ENCODE assay signal across 7 mouse cellular contexts in the genomic region with DNA sequence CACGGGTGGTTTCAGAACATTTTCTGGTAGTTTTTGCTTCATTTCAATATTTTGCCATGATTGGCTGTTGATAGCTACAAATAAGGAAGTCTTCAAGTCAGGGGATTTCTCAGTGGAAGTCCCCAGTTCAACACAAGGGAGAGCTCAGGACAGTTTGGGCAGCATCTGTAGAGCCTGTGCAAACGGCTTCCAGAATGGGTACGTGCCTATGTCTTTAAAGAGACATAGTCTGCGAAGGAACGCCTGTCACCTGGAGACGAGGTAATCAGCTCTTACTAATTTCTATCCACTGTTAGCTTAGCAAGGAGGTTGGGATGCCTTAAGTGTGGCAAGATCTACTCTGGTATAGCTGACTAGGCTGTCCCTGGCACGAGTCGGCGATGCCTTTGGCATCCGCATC. TPM values are rescaled to one million over a fixed set of nuclear protein-coding genes. Genes with fewer than 3 reads are reported as not detected.
DNase-seq lines count a peak whose midpoint lies in the region; ATAC-seq and TF ChIP-seq lines count a peak whose summit lies in the region.

Gene Tank (plus strand): TSS at position 153 of the 400 bp plus-strand sequence.

- 88% methylated on average over 10 of the region's 10 CpGs for WGBS in hindbrain, embryonic 15.5 days
- whole genome bisulfite sequencing in liver, postnatal 0 days (ENCODE audit: insufficient replicate concordance) = 78% methylated on average over 10 of the region's 10 CpGs
- 84% methylated on average over 10 of the region's 10 CpGs for WGBS in stomach, embryonic 14.5 days

- H3K79me2 ChIP-seq in CH12.LX (replicated peaks; ENCODE audit: control insufficient read depth, extremely low read depth, insufficient read depth, poor library complexity, severe bottlenecking) = peaks cover 32% of the 10 kb centered on the region

- peak within 1 kb of the TSS; percentile 69 to 100 (median 88) for H3K4me3 ChIP-seq in CH12.LX (replicated peaks in 1 of 3; ENCODE audit: low read depth in 2 of 3, low read length in 2 of 3, poor library complexity in 1 of 3)
- no peak within 1 kb of the TSS for H3K4me3 ChIP-seq in hindbrain, embryonic 15.5 days
- H3K4me3 ChIP-seq in liver, postnatal 0 days (ENCODE audit: low read depth, low read length) = no peak within 1 kb of the TSS
- no peak within 1 kb of the TSS for H3K4me3 ChIP-seq in stomach, embryonic 14.5 days (ENCODE audit: low read depth, low read length)

- H3K4me1 ChIP-seq in CH12.LX (ENCODE audit: control insufficient read depth in 1 of 2, insufficient read depth in 2 of 2) = peaks cover 0 to 32% of the 10 kb centered on the region in 2 experiments; a peak in 2 of 4 replicates
- no peaks in the 10 kb centered on the region for H3K4me1 ChIP-seq in hindbrain, embryonic 15.5 days (replicated peaks)
- H3K4me1 ChIP-seq in liver, postnatal 0 days (ENCODE audit: insufficient read depth) = 0 out of 2 replicates have a peak, but pooled peaks cover 4% of the 10 kb centered on the region
- no peaks in the 10 kb centered on the region for H3K4me1 ChIP-seq in stomach, embryonic 14.5 days (ENCODE audit: control insufficient read depth, insufficient read depth, low read length)

- TF ChIP-seq CTCF in CH12.LX (conservative IDR thresholded peaks at IDR 0.05 in 1 of 2, IDR thresholded peaks at IDR 0.05 in 1 of 2; ENCODE audit: low read depth in 2 of 2, low read length in 2 of 2) = no peak
- TF ChIP-seq CTCF in liver, postnatal 0 days (IDR thresholded peaks at IDR 0.05; ENCODE audit: low read depth) = no peak

- peak within 1 kb of the TSS; percentile 88 for H3K9ac ChIP-seq in CH12.LX (ENCODE audit: insufficient read depth, low read depth)
- H3K9ac ChIP-seq in hindbrain, embryonic 15.5 days = no peak within 1 kb of the TSS
- H3K9ac ChIP-seq in liver, postnatal 0 days (replicated peaks) = no peak within 1 kb of the TSS
- H3K9ac ChIP-seq in stomach, embryonic 14.5 days (replicated peaks; ENCODE audit: low read depth, low read length) = no peak within 1 kb of the TSS

- DNase-seq in CH12.LX (ENCODE audit: extremely low read depth) = peak; percentile 91
- DNase-seq in adrenal gland, postnatal 10 days = peak; percentile 12
- DNase-seq in gastrocnemius, postnatal 10 days = no peak
- no peak for DNase-seq in liver, postnatal 0 days
- DNase-seq in c-Kit-positive CD71-positive TER-119-positive erythroid progenitor cells, embryonic 14.5 days (ENCODE audit: low spot score) = no peak

- dilution Hi-C loops in CH12.LX (cut with MboI; ENCODE audit: extremely low pct_ligation_motif_present, extremely low pct_unique_long_range_greater_than_20kb, low sequenced_read_pairs) = no loop called here

- no peak for TF ChIP-seq RAD21 in CH12.LX (IDR thresholded peaks at IDR 0.05; ENCODE audit: low read depth, low read length)

- ATAC-seq in hindbrain, embryonic 15.5 days (ENCODE audit: low FRiP score, low read depth) = no peak
- ATAC-seq in liver, postnatal 0 days = no peak
- ATAC-seq in stomach, embryonic 14.5 days (ENCODE audit: insufficient number of reproducible peaks, insufficient read depth, low FRiP score, low read depth) = no peak

- TF ChIP-seq EP300 in CH12.LX (IDR thresholded peaks at IDR 0.05; ENCODE audit: low read length) = peak; percentile 52; the same call in 1 of the 2 replicates
- TF ChIP-seq EP300 in liver, postnatal 0 days (IDR thresholded peaks at IDR 0.05; ENCODE audit: low read depth) = no peak

- peak; percentile 91 for TF ChIP-seq POLR2A in CH12.LX (IDR thresholded peaks at IDR 0.05; ENCODE audit: low read depth, low read length)

- peak within 1 kb of the TSS; percentile 74; the same call in 1 of the 2 replicates for H3K4me2 ChIP-seq in CH12.LX (ENCODE audit: insufficient read depth, low read depth, poor library complexity, severe bottlenecking)
- H3K4me2 ChIP-seq in hindbrain, embryonic 15.5 days = no peak within 1 kb of the TSS
- H3K4me2 ChIP-seq in liver, postnatal 0 days (ENCODE audit: low read depth, low read length) = no peak within 1 kb of the TSS
- no peak within 1 kb of the TSS for H3K4me2 ChIP-seq in stomach, embryonic 14.5 days (replicated peaks; ENCODE audit: low read depth, low read length)

- H3K27ac ChIP-seq in CH12.LX (ENCODE audit: insufficient read depth, low read depth) = peak within 1 kb of the TSS; percentile 100
- no peak within 1 kb of the TSS for H3K27ac ChIP-seq in hindbrain, embryonic 15.5 days (replicated peaks)
- no peak within 1 kb of the TSS for H3K27ac ChIP-seq in liver, postnatal 0 days (ENCODE audit: low read depth)
- H3K27ac ChIP-seq in stomach, embryonic 14.5 days (ENCODE audit: low read length) = no peak within 1 kb of the TSS

- in situ Hi-C loops in CH12.LX (cut with MboI; ENCODE audit: low pct_ligation_motif_present, low pct_unique_long_range_greater_than_20kb, low sequenced_read_pairs) = no loop called here

- no peaks in the 10 kb centered on the region for H3K9me3 ChIP-seq in CH12.LX (replicated peaks; ENCODE audit: low read length)
- H3K9me3 ChIP-seq in hindbrain, embryonic 15.5 days = no peaks in the 10 kb centered on the region
- no peaks in the 10 kb centered on the region for H3K9me3 ChIP-seq in liver, postnatal 0 days (ENCODE audit: low read length)
- no peaks in the 10 kb centered on the region for H3K9me3 ChIP-seq in stomach, embryonic 14.5 days (ENCODE audit: control insufficient read depth, low read depth, low read length)

- H3K27me3 ChIP-seq in CH12.LX (replicated peaks) = no peaks in the 10 kb centered on the region
- no peaks in the 10 kb centered on the region for H3K27me3 ChIP-seq in hindbrain, embryonic 15.5 days
- H3K27me3 ChIP-seq in liver, postnatal 0 days (ENCODE audit: insufficient read depth, low read length) = no peaks in the 10 kb centered on the region
- H3K27me3 ChIP-seq in stomach, embryonic 14.5 days (ENCODE audit: control insufficient read depth, insufficient read depth, low read length) = no peaks in the 10 kb centered on the region

- H3K36me3 ChIP-seq in CH12.LX (replicated peaks in 1 of 2; ENCODE audit: control insufficient read depth in 1 of 2, insufficient read depth in 1 of 2, low read length in 1 of 2) = peaks cover 0 to 4% of the 10 kb centered on the region in 2 experiments
- no peaks in the 10 kb centered on the region for H3K36me3 ChIP-seq in hindbrain, embryonic 15.5 days
- no peaks in the 10 kb centered on the region for H3K36me3 ChIP-seq in liver, postnatal 0 days (replicated peaks; ENCODE audit: insufficient read depth, low read length)
- H3K36me3 ChIP-seq in stomach, embryonic 14.5 days (ENCODE audit: control insufficient read depth, insufficient read depth, low read length) = no peaks in the 10 kb centered on the region

TF ChIP-seq in CH12.LX, 34 proteins besides CTCF, POLR2A, EP300 and RAD21:
- TF ChIP-seq MYC (IDR thresholded peaks at IDR 0.05; ENCODE audit: low read depth, low read length) (no peak; the same call in 1 of the 2 replicates), NELFE (IDR thresholded peaks at IDR 0.05; ENCODE audit: low read depth, low read length) (peak; percentile 83), JUND (conservative IDR thresholded peaks at IDR 0.05; ENCODE audit: low read depth, low read length) (no peak), MXI1 (IDR thresholded peaks at IDR 0.05; ENCODE audit: low read depth, low read length) (peak; percentile 56; the same call in 1 of the 2 replicates), POLR2AphosphoS2 (IDR thresholded peaks at IDR 0.05; ENCODE audit: low read depth, low read length) (peak; percentile 84; the same call in 1 of the 2 replicates), HCFC1 (IDR thresholded peaks at IDR 0.05; ENCODE audit: low read depth, low read length) (peak; percentile 12; the same call in 1 of the 2 replicates), TBP (conservative IDR thresholded peaks at IDR 0.05; ENCODE audit: low read depth, low read length) (peak; percentile 97), JUN (IDR thresholded peaks at IDR 0.05; ENCODE audit: insufficient read depth, low read depth, low read length) (no peak), IRF4 (IDR thresholded peaks at IDR 0.05; ENCODE audit: low read depth, low read length) (peak; percentile 77), TCF12 (IDR thresholded peaks at IDR 0.05; ENCODE audit: low read depth, low read length) (peak; percentile 90), ZMIZ1 (IDR thresholded peaks at IDR 0.05; ENCODE audit: low read depth, low read length) (peak; percentile 77), ELF1 (IDR thresholded peaks at IDR 0.05; ENCODE audit: low read depth, low read length) (peak; percentile 82), UBTF (IDR thresholded peaks at IDR 0.05; ENCODE audit: low read depth, low read length) (no peak), MEF2A (IDR thresholded peaks at IDR 0.05; ENCODE audit: borderline replicate concordance, low read depth, low read length) (peak; percentile 77; the same call in 1 of the 2 replicates), ETS1 (conservative IDR thresholded peaks at IDR 0.05; ENCODE audit: low read depth, low read length) (peak; percentile 77), BHLHE40 (IDR thresholded peaks at IDR 0.05; ENCODE audit: low read depth, low read length) (peak; percentile 76; the same call in 1 of the 2 replicates), SIN3A (IDR thresholded peaks at IDR 0.05; ENCODE audit: low read length) (peak; percentile 92), RCOR1 (conservative IDR thresholded peaks at IDR 0.05; ENCODE audit: low read depth, low read length) (0 out of 2 replicates have a peak, but pooled peaks have one; percentile 41)

RNA-seq across cellular contexts. Expression of gene Tank, which starts in this region (rescaled TPM):
- total RNA-seq in CH12.LX (2012; rRNA removed) = 42.3 and 45.7 TPM in 2 replicates
- total RNA-seq in CH12.LX (2014; rRNA removed) = 152 and 180 TPM in 2 replicates
- polyA plus RNA-seq in CH12.LX (2012; ENCODE audit: insufficient read length, low read depth) = 66.4 and 68.7 TPM in 2 replicates
- 10 to 100 TPM; 36.8 to 37.2 TPM for total RNA-seq in adrenal gland, postnatal 10 days (2021)
- total RNA-seq in gastrocnemius, postnatal 10 days (2021) = 10 to 100 TPM; 14.3 to 18.3 TPM
- 25.2 and 25.3 TPM in 2 replicates for polyA plus RNA-seq in hindbrain, embryonic 15.5 days (2015; fragmentation: Nextera tagmentation; extraction: Ambion mirVana)
- polyA plus RNA-seq in liver, postnatal 0 days (2015; fragmentation: Nextera tagmentation; extraction: Ambion mirVana) = 13.9 and 14.5 TPM in 2 replicates
- polyA plus RNA-seq in stomach, embryonic 14.5 days (2014; fragmentation: Nextera tagmentation; extraction: Ambion mirVana) = 36.1 and 36.6 TPM in 2 replicates

Comparison
In these comparisons a context has a peak if more than half of its experiments do, and no peak if none do; other contexts are left out.
1. DNase-seq: peak in CH12.LX (single experiment) and adrenal gland, postnatal 10 days (single experiment); none in gastrocnemius, postnatal 10 days (single experiment), liver, postnatal 0 days (single experiment) and c-Kit-positive CD71-positive TER-119-positive erythroid progenitor cells, embryonic 14.5 days (single experiment).
2. H3K4me3 ChIP-seq: peak in CH12.LX (3 of 3); none in hindbrain, embryonic 15.5 days (single experiment), liver, postnatal 0 days (single experiment) and stomach, embryonic 14.5 days (single experiment).